Mouse (Mus musculus) forebrain, embryonic 11.5 days (tissue): Measurements from ENCODE around the gene Ifi206. TPM values are rescaled to one million over a fixed set of nuclear protein-coding genes. Genes with fewer than 3 reads are reported as not detected.
"Not testable (repeated sequence)": the region's sequence is repeated elsewhere in the genome, so short reads cannot be mapped to it uniquely, and the experiment has no call there.

Source experiments
- ATAC-seq: fragments of 200-750 bp; cut with Nextera tagmentation; replicated peaks from 2 replicates; pipeline ENCODE4 v1.8.0; 2017; ENCODE audit warnings: moderate TSS enrichment; ENCODE audit not compliant: low FRiP score
- DNase-seq: peaks from one replicate; pipeline ENCODE4 v3.0.0-alpha.2; 2017; ENCODE audit warnings: low spot score
- H3K27ac ChIP-seq: fragments of 300-500 bp; sonication (generic); 2 replicates; pipeline ENCODE4 v1.5.1; 2014; ENCODE audit warnings: low read depth, low read length
- H3K27me3 ChIP-seq: fragments of 300-500 bp; sonication (generic); 2 replicates; pipeline ENCODE4 v1.6.1; 2014; ENCODE audit warnings: mild to moderate bottlenecking, low read length, mixed read lengths; ENCODE audit not compliant: control insufficient read depth, insufficient read depth
- H3K36me3 ChIP-seq: fragments of 300-500 bp; sonication (generic); 2 replicates; pipeline ENCODE4 v1.6.1; 2014; ENCODE audit warnings: mild to moderate bottlenecking, low read length, moderate library complexity, mixed read lengths; ENCODE audit not compliant: control insufficient read depth, insufficient read depth
- H3K4me1 ChIP-seq: fragments of 300-500 bp; sonication (generic); replicated peaks from 2 replicates; pipeline ENCODE4 v1.6.1; 2014; ENCODE audit warnings: low read length, mixed read lengths; ENCODE audit not compliant: control insufficient read depth, insufficient read depth
- H3K4me2 ChIP-seq: fragments of 300-500 bp; sonication (generic); 2 replicates; pipeline ENCODE4 v1.6.1; 2014; ENCODE audit warnings: low read depth, mild to moderate bottlenecking, low read length, moderate library complexity, mixed read lengths; ENCODE audit not compliant: severe bottlenecking
- H3K4me3 ChIP-seq: fragments of 300-500 bp; sonication (generic); 2 replicates; pipeline ENCODE4 v1.5.1; 2014; ENCODE audit warnings: low read depth, low read length
- H3K9ac ChIP-seq: fragments of 300-500 bp; sonication (generic); 2 replicates; pipeline ENCODE4 v1.6.1; 2014; ENCODE audit warnings: low read length
- H3K9me3 ChIP-seq: fragments of 300-500 bp; sonication (generic); 2 replicates; pipeline ENCODE4 v1.6.1; 2016; ENCODE audit warnings: low read length, mixed read lengths; ENCODE audit not compliant: control insufficient read depth
- WGBS: fragments of 180-500 bp; shearing (Covaris S2); extraction: QIAGEN DNeasy Blood & Tissue Kit; methylation state at CpG from one replicate; pipeline ENCODE4 v1.1.7; 2014; 5-methylcytosine and 5-hydroxymethylcytosine counted together
- polyA plus RNA-seq: library from polyadenylated mRNA; unstranded; fragments of >200 nt; fragmentation: Nextera tagmentation; extraction: Ambion mirVana; gene quantifications from 2 replicates; pipeline ENCODE4 v1.2.1, GENCODE M21; 2014

Ifi206 gene
- polyA plus RNA-seq, result not detected in 2 replicates

DNA sequence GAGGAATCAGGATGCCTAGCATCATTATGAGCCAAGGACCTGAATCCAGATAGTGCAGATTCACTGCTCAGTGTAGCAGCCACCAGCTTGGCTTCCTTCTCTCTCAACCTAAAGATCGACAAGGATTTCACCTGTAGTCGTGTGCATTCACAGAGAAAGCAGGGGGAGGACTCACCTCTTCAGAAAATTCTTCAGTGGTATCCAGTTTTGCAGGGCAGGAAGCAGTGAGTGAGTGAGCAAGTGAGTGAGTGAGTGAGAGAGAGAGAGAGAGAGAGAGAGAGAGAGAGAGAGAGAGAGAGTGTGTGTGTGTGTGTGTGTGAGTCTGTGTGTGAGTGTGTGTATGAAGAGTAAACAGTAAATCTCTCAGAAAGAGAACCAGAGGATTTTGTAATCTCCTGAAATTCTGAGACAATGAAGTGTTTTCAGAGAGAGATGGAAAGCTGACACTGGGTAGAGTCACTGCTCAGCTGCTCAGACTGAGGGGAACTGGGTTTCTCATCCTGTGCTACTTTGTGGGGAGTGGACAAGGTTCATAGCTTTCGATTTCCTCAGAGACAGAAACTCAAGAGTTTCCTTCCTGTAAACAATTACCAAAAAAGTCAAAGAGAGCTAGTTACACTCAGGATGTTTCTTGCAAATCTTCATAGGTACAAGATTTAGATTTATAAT lies at the start of gene Ifi206:
Ifi206 (minus strand) TSS at position 230 of the 669 bp plus-strand sequence.
- not testable (repeated sequence) for H3K9ac ChIP-seq, ATAC-seq
- WGBS, result 86% methylated on average over 3 of the region's 3 CpGs

DNA sequence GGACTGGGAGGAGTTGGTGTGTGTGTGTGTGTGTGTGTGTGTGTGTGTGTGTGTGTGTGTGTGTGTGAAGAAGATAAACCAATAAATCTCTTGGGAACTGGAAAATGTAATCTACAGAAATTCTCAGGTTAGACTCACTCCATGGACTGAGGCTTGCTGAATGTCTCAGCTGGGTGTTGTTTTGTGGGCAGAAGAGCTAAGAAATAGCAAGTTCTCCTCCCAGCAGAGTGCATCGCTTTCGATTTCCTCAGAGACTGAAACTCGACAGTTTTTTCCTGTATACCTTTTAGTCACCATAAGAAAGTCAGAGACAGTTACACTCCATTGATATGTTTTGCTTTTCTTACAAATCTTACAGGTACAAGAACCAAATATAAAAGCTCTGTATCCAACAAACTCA lies 45.0 kb upstream of the Ifi206 start, which contains the start of gene Ifi214:
Ifi214 (minus strand) TSS at position 167 of the 400 bp plus-strand sequence.
- H3K36me3 ChIP-seq, H3K27me3 ChIP-seq, ATAC-seq, H3K4me3 ChIP-seq, DNase-seq, H3K4me1 ChIP-seq, H3K4me2 ChIP-seq, H3K27ac ChIP-seq, H3K9ac ChIP-seq, H3K9me3 ChIP-seq: not testable (repeated sequence)
- 96% methylated on average over 3 of the region's 3 CpGs for WGBS

More for the DNA sequence above, at the start of gene Ifi206:
- H3K9me3 ChIP-seq, H3K27me3 ChIP-seq, H3K4me2 ChIP-seq, H3K4me1 ChIP-seq, H3K36me3 ChIP-seq, H3K27ac ChIP-seq, H3K4me3 ChIP-seq, DNase-seq: not testable (repeated sequence)

DNA sequence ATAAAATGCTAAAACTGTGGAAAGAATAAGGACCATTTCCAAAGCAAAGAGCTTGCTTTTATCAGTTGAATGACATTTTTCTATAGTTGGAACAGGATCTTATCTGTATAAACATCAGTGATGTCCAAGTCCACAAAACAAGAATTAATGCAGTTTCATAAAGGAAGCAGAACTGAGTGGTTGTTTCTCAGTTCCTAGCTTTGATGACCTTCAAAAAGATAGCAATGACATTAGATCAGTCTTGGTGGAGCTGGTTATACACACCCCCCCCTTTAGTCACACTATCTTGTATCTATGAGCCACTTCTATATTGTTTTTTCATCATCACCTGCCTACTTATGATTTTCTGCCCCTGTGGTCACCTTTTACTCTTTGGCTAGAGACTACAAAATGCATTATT lies 30.6 kb upstream of the Ifi206 start:
- H3K9me3 ChIP-seq, result no peaks in the 10 kb centered on the region
- H3K4me2 ChIP-seq, result no peak overlapping the region
- DNase-seq (no peak), ATAC-seq (no peak)
- H3K4me1 ChIP-seq, result no peaks in the 10 kb centered on the region
- H3K9ac ChIP-seq, result no peak overlapping the region
- no peak overlapping the region for H3K4me3 ChIP-seq
- H3K27ac ChIP-seq, result no peak overlapping the region
- H3K36me3 ChIP-seq, result no peaks in the 10 kb centered on the region
- no peaks in the 10 kb centered on the region for H3K27me3 ChIP-seq

DNA sequence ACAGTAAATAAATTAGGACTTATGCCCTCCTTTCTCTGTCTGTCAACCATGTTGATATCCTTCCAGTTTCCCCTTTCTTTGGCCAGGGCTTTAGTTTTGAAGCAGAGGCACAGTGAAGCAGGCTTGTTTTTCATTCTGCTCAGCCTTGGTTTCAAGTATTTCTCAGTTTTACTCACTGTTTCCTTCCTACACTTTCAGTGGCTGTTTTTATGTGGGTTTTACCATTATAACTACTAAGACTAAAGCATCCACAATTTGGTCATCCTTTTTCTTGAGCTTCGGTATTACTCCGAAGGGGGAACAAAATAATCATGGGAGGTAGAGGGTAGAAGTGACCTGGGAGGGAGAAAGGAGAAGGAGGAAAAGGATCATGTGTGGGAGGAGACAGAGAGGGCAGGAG lies 19.8 kb upstream of the Ifi206 start:
- not testable (repeated sequence) for H3K36me3 ChIP-seq, H3K27ac ChIP-seq, DNase-seq, ATAC-seq, H3K4me1 ChIP-seq, H3K4me3 ChIP-seq, H3K9me3 ChIP-seq, H3K4me2 ChIP-seq, H3K27me3 ChIP-seq, H3K9ac ChIP-seq
- WGBS, result 93% methylated on average over 2 of the region's 2 CpGs

DNA sequence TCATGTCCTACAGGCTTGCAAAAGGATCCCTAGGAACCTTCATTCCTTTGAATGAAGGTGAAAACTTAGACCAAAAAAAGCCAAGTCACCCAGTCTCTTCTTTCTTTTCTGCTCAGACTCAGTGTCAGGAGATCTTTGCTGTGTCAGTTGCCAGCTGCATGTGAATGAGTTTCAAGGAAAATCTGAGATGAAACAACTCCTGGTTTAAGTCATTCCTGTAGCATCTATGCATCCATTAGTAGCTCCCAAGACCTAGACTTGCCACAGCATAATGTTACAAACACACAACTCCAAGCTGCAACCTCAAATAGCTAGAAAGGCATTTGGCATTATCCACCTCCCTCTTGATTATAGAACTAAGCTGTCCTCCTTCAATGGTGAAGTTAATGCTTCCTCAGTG lies 642 bp upstream of the Ifi206 start:
- not testable (repeated sequence) for H3K27me3 ChIP-seq, H3K36me3 ChIP-seq, H3K27ac ChIP-seq, H3K4me3 ChIP-seq, H3K9me3 ChIP-seq, ATAC-seq, H3K9ac ChIP-seq, H3K4me2 ChIP-seq, H3K4me1 ChIP-seq, DNase-seq

DNA sequence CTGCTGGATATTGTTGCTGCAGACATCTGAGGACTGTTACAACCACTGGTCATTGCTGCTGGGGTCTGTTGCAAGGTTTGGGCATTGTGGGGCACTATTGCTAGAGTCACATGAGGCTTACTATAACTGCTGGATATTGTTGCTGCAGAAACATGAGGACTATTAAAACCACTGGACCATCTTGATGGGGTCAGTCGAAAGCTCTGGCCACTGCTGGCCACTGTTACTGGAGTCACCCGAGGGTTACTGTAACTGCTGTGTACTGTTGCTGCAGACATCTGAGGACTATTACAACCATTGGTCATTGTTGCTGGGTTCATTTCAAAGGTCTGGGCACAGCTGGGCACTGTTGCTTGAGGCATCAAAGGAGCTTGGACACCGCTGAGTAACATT lies 9.7 kb downstream of the Ifi206 start:
- H3K9me3 ChIP-seq, H3K4me1 ChIP-seq, H3K4me2 ChIP-seq, H3K27ac ChIP-seq, DNase-seq, H3K36me3 ChIP-seq, ATAC-seq, H3K9ac ChIP-seq, H3K27me3 ChIP-seq, H3K4me3 ChIP-seq: not testable (repeated sequence)
- 91% methylated on average over 3 of the region's 3 CpGs for WGBS

DNA sequence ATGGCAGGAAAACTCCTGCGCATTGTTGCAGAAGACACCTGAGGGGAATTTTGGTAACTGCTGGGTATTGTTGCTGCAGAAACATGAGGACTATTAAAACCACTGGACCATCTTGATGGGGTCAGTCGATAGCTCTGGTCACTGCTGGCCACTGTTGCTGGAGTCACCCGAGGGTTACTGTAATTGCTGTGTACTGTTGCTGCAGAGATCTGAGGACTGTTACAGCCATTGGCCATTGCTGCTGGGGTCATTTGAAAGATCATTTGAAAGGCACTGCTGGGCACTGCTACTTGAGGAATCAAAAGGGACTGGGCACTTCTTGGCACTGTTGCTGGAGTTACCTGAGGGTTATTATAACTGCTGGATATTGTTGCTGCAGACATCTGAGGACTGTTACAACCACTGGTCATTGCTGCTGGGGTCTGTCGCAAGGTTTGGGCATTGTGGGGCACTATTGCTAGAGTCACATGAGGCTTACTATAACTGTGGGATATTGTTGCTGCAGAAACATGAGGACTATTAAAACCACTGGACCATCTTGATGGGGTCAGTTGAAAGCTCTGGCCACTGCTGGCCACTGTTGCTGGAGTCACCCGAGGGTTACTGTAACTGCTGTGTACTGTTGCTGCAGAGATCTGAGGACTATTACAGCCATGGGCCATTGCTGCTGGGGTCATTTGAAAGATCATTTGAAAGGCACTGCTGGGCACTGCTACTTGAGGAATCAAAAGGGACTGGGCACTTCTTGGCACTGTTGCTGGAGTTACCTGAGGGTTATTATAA lies 10.3 kb downstream of the Ifi206 start:
- H3K27ac ChIP-seq, H3K4me2 ChIP-seq, H3K9me3 ChIP-seq, H3K4me3 ChIP-seq, H3K27me3 ChIP-seq, H3K36me3 ChIP-seq, H3K9ac ChIP-seq, ATAC-seq, DNase-seq, H3K4me1 ChIP-seq: not testable (repeated sequence)
- WGBS, result 89% methylated on average over 5 of the region's 5 CpGs

DNA sequence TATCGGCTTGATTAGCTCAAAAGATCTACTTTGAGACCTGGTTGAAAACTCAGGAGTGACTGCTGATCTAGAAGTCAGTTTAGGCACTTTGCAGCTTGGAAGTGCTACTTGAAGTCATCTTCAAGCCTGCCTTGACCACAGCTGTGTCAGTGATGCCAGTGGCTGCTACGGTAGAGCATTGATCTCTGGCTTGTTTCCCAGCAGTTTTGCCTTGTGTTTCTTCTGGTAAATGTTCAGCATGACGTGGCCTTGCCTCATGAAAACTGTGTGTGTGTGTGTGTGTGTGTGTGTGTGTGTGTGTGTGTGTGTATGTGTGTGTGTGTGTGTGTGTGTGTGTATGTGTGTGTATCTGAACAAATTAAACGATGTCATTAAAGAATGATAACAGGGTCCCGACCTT lies 34.1 kb downstream of the Ifi206 start:
- Histone ChIP-seq H3K4me3 (no peak overlapping the region), H3K9ac (no peak overlapping the region), H3K9me3 (no peaks in the 10 kb centered on the region), H3K4me1 (no peaks in the 10 kb centered on the region), H3K27ac (no peak overlapping the region), H3K36me3 (no peaks in the 10 kb centered on the region), H3K27me3 (no peaks in the 10 kb centered on the region), H3K4me2 (no peak overlapping the region)
- WGBS, result 87% methylated on average over 5 of the region's 5 CpGs
- ATAC-seq (no peak), DNase-seq (no peak)
